Comparison of ENCODE assay signal across 7 mouse cellular contexts in genomic region chr9:50660431-50660830, GRCm38 (mm10). TPM values are rescaled to one million over a fixed set of nuclear protein-coding genes. Genes with fewer than 3 reads are reported as not detected.
DNase-seq lines count a peak whose midpoint lies in the region; ATAC-seq and TF ChIP-seq lines count a peak whose summit lies in the region.

No protein-coding gene starts in this region.

- ATAC-seq in embryonic facial prominence, embryonic 14.5 days (ENCODE audit: low read depth), result no peak
- peak; percentile 37; the same call in 1 of the 2 replicates for ATAC-seq in heart, postnatal 0 days (ENCODE audit: insufficient read depth, low read depth)

- TF ChIP-seq CTCF in E14TG2a.4 (conservative IDR thresholded peaks at IDR 0.05; ENCODE audit: low read length), result no peak
- TF ChIP-seq CTCF in heart, postnatal 0 days (IDR thresholded peaks at IDR 0.05; ENCODE audit: low read depth), result no peak

- no peaks in the 10 kb centered on the region for H3K9me3 ChIP-seq in E14TG2a.4 (ENCODE audit: low read length)
- H3K9me3 ChIP-seq in embryonic facial prominence, embryonic 14.5 days (ENCODE audit: control insufficient read depth, low read length), result no peaks in the 10 kb centered on the region
- no peaks in the 10 kb centered on the region for H3K9me3 ChIP-seq in heart, postnatal 0 days (replicated peaks; ENCODE audit: control insufficient read depth, low read length)
- H3K9me3 ChIP-seq in midbrain, embryonic 10.5 days (replicated peaks), result no peaks in the 10 kb centered on the region

- H3K9ac ChIP-seq in embryonic facial prominence, embryonic 14.5 days (ENCODE audit: low read depth, low read length), result peak overlapping the region; percentile 26; the same call in 1 of the 2 replicates
- peak overlapping the region; percentile 94 for H3K9ac ChIP-seq in heart, postnatal 0 days (replicated peaks; ENCODE audit: low read depth, low read length)

- H3K27me3 ChIP-seq in E14TG2a.4 (ENCODE audit: insufficient read depth, low read length), result no peaks in the 10 kb centered on the region
- H3K27me3 ChIP-seq in embryonic facial prominence, embryonic 14.5 days (replicated peaks; ENCODE audit: control insufficient read depth, insufficient read depth, low read length), result no peaks in the 10 kb centered on the region
- H3K27me3 ChIP-seq in heart, postnatal 0 days (ENCODE audit: control insufficient read depth, insufficient read depth, low read length), result no peaks in the 10 kb centered on the region
- H3K27me3 ChIP-seq in midbrain, embryonic 10.5 days (ENCODE audit: low read depth, poor library complexity, severe bottlenecking), result no peaks in the 10 kb centered on the region

- 19% methylated on average over 12 of the region's 12 CpGs for WGBS in embryonic facial prominence, embryonic 14.5 days
- WGBS in heart, postnatal 0 days, result 15% methylated on average over 12 of the region's 12 CpGs
- 27% methylated on average over 12 of the region's 12 CpGs for WGBS in midbrain, embryonic 10.5 days

- peak overlapping the region; percentile 96 for H3K4me3 ChIP-seq in E14TG2a.4 (replicated peaks; ENCODE audit: low read length)
- peak overlapping the region; percentile 69 for H3K4me3 ChIP-seq in embryonic facial prominence, embryonic 14.5 days (ENCODE audit: low read depth, low read length)
- peak overlapping the region; percentile 96 for H3K4me3 ChIP-seq in heart, postnatal 0 days (ENCODE audit: low read depth, low read length)
- peak overlapping the region; percentile 96 for H3K4me3 ChIP-seq in midbrain, embryonic 10.5 days

- peaks cover 17% of the 10 kb centered on the region for H3K4me1 ChIP-seq in E14TG2a.4 (replicated peaks; ENCODE audit: low read depth, low read length)
- peaks cover 4% of the 10 kb centered on the region; the same call in 1 of the 2 replicates for H3K4me1 ChIP-seq in embryonic facial prominence, embryonic 14.5 days (ENCODE audit: control insufficient read depth, insufficient read depth, low read length)
- no peaks in the 10 kb centered on the region for H3K4me1 ChIP-seq in heart, postnatal 0 days (ENCODE audit: control insufficient read depth, insufficient read depth)
- peaks cover 23% of the 10 kb centered on the region for H3K4me1 ChIP-seq in midbrain, embryonic 10.5 days

- H3K4me2 ChIP-seq in embryonic facial prominence, embryonic 14.5 days (ENCODE audit: low read depth, low read length), result peak overlapping the region; percentile 76
- peak overlapping the region; percentile 75 for H3K4me2 ChIP-seq in heart, postnatal 0 days (ENCODE audit: low read depth, low read length)

- no peak for TF ChIP-seq EP300 in heart, postnatal 0 days (IDR thresholded peaks at IDR 0.05; ENCODE audit: low read depth)

- no peak overlapping the region for H3K27ac ChIP-seq in embryonic facial prominence, embryonic 14.5 days (replicated peaks; ENCODE audit: low read depth, low read length)
- H3K27ac ChIP-seq in heart, postnatal 0 days (ENCODE audit: low read depth), result peak overlapping the region; percentile 86
- no peak overlapping the region for H3K27ac ChIP-seq in midbrain, embryonic 10.5 days (replicated peaks)

- peak; percentile 79 for DNase-seq in adipocyte (ENCODE audit: low spot score)
- DNase-seq in embryonic facial prominence, embryonic 14.5 days (ENCODE audit: low spot score), result peak; percentile 14
- peak; percentile 41 for DNase-seq in heart, postnatal 0 days (ENCODE audit: low spot score)
- DNase-seq in kidney, postnatal 4 days, result peak; percentile 31 to 53
- DNase-seq in midbrain, embryonic 10.5 days (ENCODE audit: low spot score), result peak; percentile 26
- DNase-seq in testis, postnatal 14 days (ENCODE audit: low spot score), result peak; percentile 50

- H3K36me3 ChIP-seq in E14TG2a.4 (ENCODE audit: insufficient read depth, low read length), result peaks cover 23% of the 10 kb centered on the region
- H3K36me3 ChIP-seq in embryonic facial prominence, embryonic 14.5 days (ENCODE audit: control insufficient read depth, insufficient read depth, low read length), result peaks cover 27% of the 10 kb centered on the region
- H3K36me3 ChIP-seq in heart, postnatal 0 days (replicated peaks; ENCODE audit: control insufficient read depth, insufficient read depth, low read length), result peaks cover 14% of the 10 kb centered on the region
- peaks cover 30% of the 10 kb centered on the region for H3K36me3 ChIP-seq in midbrain, embryonic 10.5 days

RNA-seq across cellular contexts. Expression of gene Dlat, which starts 0.9 kb away (rescaled TPM):
- 60.1 and 65.9 TPM in 2 replicates for polyA plus RNA-seq in embryonic facial prominence, embryonic 14.5 days (2014; fragmentation: Nextera tagmentation; extraction: Ambion mirVana)
- 155 and 215 TPM in 2 replicates for total RNA-seq in heart, postnatal 0 days (2014; rRNA removed; ENCODE audit: low replicate concordance)
- polyA plus RNA-seq in heart, postnatal 0 days (2015; fragmentation: Nextera tagmentation; extraction: Ambion mirVana), result 203 and 204 TPM in 2 replicates
- 57.5 and 58.6 TPM in 2 replicates for polyA plus RNA-seq in midbrain, embryonic 10.5 days (2016; fragmentation: Nextera tagmentation; extraction: Ambion mirVana)

RNA-seq across cellular contexts. Expression of gene Nkapd1, which starts 43.2 kb away (rescaled TPM):
- 21.5 and 24.3 TPM in 2 replicates for polyA plus RNA-seq in embryonic facial prominence, embryonic 14.5 days (2014; fragmentation: Nextera tagmentation; extraction: Ambion mirVana)
- total RNA-seq in heart, postnatal 0 days (2014; rRNA removed; ENCODE audit: low replicate concordance), result 10.0 and 14.5 TPM in 2 replicates
- polyA plus RNA-seq in heart, postnatal 0 days (2015; fragmentation: Nextera tagmentation; extraction: Ambion mirVana), result 13.4 and 14.3 TPM in 2 replicates
- 19.9 and 20.2 TPM in 2 replicates for polyA plus RNA-seq in midbrain, embryonic 10.5 days (2016; fragmentation: Nextera tagmentation; extraction: Ambion mirVana)

RNA-seq across cellular contexts. Expression of gene Pih1d2, which starts 43.3 kb away (rescaled TPM):
- 3.2 and 5.8 TPM in 2 replicates for polyA plus RNA-seq in embryonic facial prominence, embryonic 14.5 days (2014; fragmentation: Nextera tagmentation; extraction: Ambion mirVana)
- total RNA-seq in heart, postnatal 0 days (2014; rRNA removed; ENCODE audit: low replicate concordance), result 0.27 TPM in 1 of 2 replicates, not detected in the other
- polyA plus RNA-seq in heart, postnatal 0 days (2015; fragmentation: Nextera tagmentation; extraction: Ambion mirVana), result 1.2 and 1.5 TPM in 2 replicates
- 7.6 and 8.4 TPM in 2 replicates for polyA plus RNA-seq in midbrain, embryonic 10.5 days (2016; fragmentation: Nextera tagmentation; extraction: Ambion mirVana)

RNA-seq across cellular contexts. Expression of gene Timm8b, which starts 56.7 kb away (rescaled TPM):
- polyA plus RNA-seq in embryonic facial prominence, embryonic 14.5 days (2014; fragmentation: Nextera tagmentation; extraction: Ambion mirVana), result 239 and 285 TPM in 2 replicates
- total RNA-seq in heart, postnatal 0 days (2014; rRNA removed; ENCODE audit: low replicate concordance), result 115 and 163 TPM in 2 replicates
- 445 and 461 TPM in 2 replicates for polyA plus RNA-seq in heart, postnatal 0 days (2015; fragmentation: Nextera tagmentation; extraction: Ambion mirVana)
- polyA plus RNA-seq in midbrain, embryonic 10.5 days (2016; fragmentation: Nextera tagmentation; extraction: Ambion mirVana), result 339 and 340 TPM in 2 replicates

RNA-seq across cellular contexts. Expression of gene Sdhd, which starts 56.8 kb away (rescaled TPM):
- polyA plus RNA-seq in embryonic facial prominence, embryonic 14.5 days (2014; fragmentation: Nextera tagmentation; extraction: Ambion mirVana), result 300 and 330 TPM in 2 replicates
- 980 and 992 TPM in 2 replicates for total RNA-seq in heart, postnatal 0 days (2014; rRNA removed; ENCODE audit: low replicate concordance)
- polyA plus RNA-seq in heart, postnatal 0 days (2015; fragmentation: Nextera tagmentation; extraction: Ambion mirVana), result 1,236 and 1,240 TPM in 2 replicates
- polyA plus RNA-seq in midbrain, embryonic 10.5 days (2016; fragmentation: Nextera tagmentation; extraction: Ambion mirVana), result 309 and 339 TPM in 2 replicates

Comparison
In these comparisons a context has a peak if more than half of its experiments do, and no peak if none do; other contexts are left out.
1. DNase-seq: peak in every context shown above with its lines; median percentile 79 in adipocyte; 50 in testis, postnatal 14 days; 42 in kidney, postnatal 4 days; 41 in heart, postnatal 0 days; 26 in midbrain, embryonic 10.5 days; 14 in embryonic facial prominence, embryonic 14.5 days.